Mouse (Mus musculus): ENCODE measurements around the gene Spata46. TPM values are rescaled to one million over a fixed set of nuclear protein-coding genes. Genes with fewer than 3 reads are reported as not detected.

Gene Spata46
- total RNA-seq (2021) = not detected
- long read RNA-seq, experiment 1, partial matches to known transcripts = 0 of 2 reads
- long read RNA-seq, experiment 1, other reads (novel, unspliced or antisense) = 2 of 2 reads
- long read RNA-seq, experiment 2 = 0 reads

GRCm38 (mm10) chr1:170308503-170308902 lies at the start of gene Spata46:
Gene Spata46, plus strand, starts transcription at chr1:170308803.
- DNase-seq = no peak

- no peak for DNase-seq
Observed at GRCm38 (mm10) chr1:170270281-170270680, 38.3 kb upstream of the Spata46 start.

GRCm38 (mm10) chr1:170270696-170271095 lies 37.9 kb upstream of the Spata46 start:
- no peak for DNase-seq

GRCm38 (mm10) chr1:170273252-170273651 lies 35.4 kb upstream of the Spata46 start:
- DNase-seq = no peak

- no peak for DNase-seq
Observed at GRCm38 (mm10) chr1:170277016-170277415, 31.6 kb upstream of the Spata46 start, which contains the start of gene Sh2d1b1. Gene Sh2d1b1, plus strand, starts transcription at chr1:170277320.

- DNase-seq = no peak
Observed at GRCm38 (mm10) chr1:170282415-170283129, 26.0 kb upstream of the Spata46 start.

- peak; percentile 23 to 66 for DNase-seq
Observed at GRCm38 (mm10) chr1:170292239-170292951, 16.2 kb upstream of the Spata46 start.

- DNase-seq = no peak
Observed at GRCm38 (mm10) chr1:170293257-170293656, 15.3 kb upstream of the Spata46 start.

GRCm38 (mm10) chr1:170294786-170295570 lies 13.6 kb upstream of the Spata46 start:
- DNase-seq = no peak

- no peak for DNase-seq
Observed at GRCm38 (mm10) chr1:170299496-170299895, 9.1 kb upstream of the Spata46 start.

- no peak for DNase-seq
Observed at GRCm38 (mm10) chr1:170301686-170302085, 6.9 kb upstream of the Spata46 start.

- DNase-seq = no peak
Observed at GRCm38 (mm10) chr1:170302456-170302855, 6.1 kb upstream of the Spata46 start.

GRCm38 (mm10) chr1:170303103-170303502 lies 5.5 kb upstream of the Spata46 start:
- no peak for DNase-seq

GRCm38 (mm10) chr1:170305002-170305401 lies 3.6 kb upstream of the Spata46 start:
- no peak for DNase-seq

- DNase-seq = no peak
Observed at GRCm38 (mm10) chr1:170306232-170306631, 2.4 kb upstream of the Spata46 start, which contains the start of gene Gm7694. Gene Gm7694, minus strand, starts transcription at chr1:170306332.

GRCm38 (mm10) chr1:170311431-170311830 lies 2.8 kb downstream of the Spata46 start:
- DNase-seq = no peak

GRCm38 (mm10) chr1:170322046-170322445 lies 13.4 kb downstream of the Spata46 start:
- no peak for DNase-seq

- no peak for DNase-seq
Observed at GRCm38 (mm10) chr1:170323001-170323400, 14.4 kb downstream of the Spata46 start.

GRCm38 (mm10) chr1:170324312-170324711 lies 15.7 kb downstream of the Spata46 start:
- no peak for DNase-seq

- DNase-seq = no peak
Observed at GRCm38 (mm10) chr1:170325277-170325676, 16.7 kb downstream of the Spata46 start.

GRCm38 (mm10) chr1:170331926-170332325 lies 23.3 kb downstream of the Spata46 start:
- no peak for DNase-seq

- DNase-seq = no peak
Observed at GRCm38 (mm10) chr1:170332775-170333174, 24.2 kb downstream of the Spata46 start.

All from heart, adult 18-20 months (tissue).